Mouse (Mus musculus): ENCODE measurements at regions not wholly inside any gene's neighbourhood (a gene's known extent, or its start where the extent isn't known, plus 50 kb on each side); places are given as distances from the start of the nearest gene placed in this dataset.

GRCm38 (mm10) chr12:86594647-86595046, 83.9 kb upstream of the Vash1 start:
- Histone ChIP-seq H3K27me3 (replicated peaks) (peaks cover 73% of the 10 kb centered on the region), H3K79me2 (replicated peaks; ENCODE audit: control insufficient read depth, extremely low read depth, insufficient read depth, poor library complexity, severe bottlenecking) (no peaks in the 10 kb centered on the region), H3K4me3 (replicated peaks in 1 of 3; ENCODE audit: low read depth in 2 of 3, low read length in 2 of 3, poor library complexity in 1 of 3) (no peak overlapping the region), H3K36me3 (replicated peaks in 1 of 2; ENCODE audit: control insufficient read depth in 1 of 2, insufficient read depth in 1 of 2, low read length in 1 of 2) (no peaks in the 10 kb centered on the region), H3K4me2 (ENCODE audit: insufficient read depth, low read depth, poor library complexity, severe bottlenecking) (no peak overlapping the region), H3K27ac (ENCODE audit: insufficient read depth, low read depth) (no peak overlapping the region), H3K9me3 (replicated peaks; ENCODE audit: low read length) (no peaks in the 10 kb centered on the region), H3K9ac (ENCODE audit: insufficient read depth, low read depth) (no peak overlapping the region), H3K4me1 (ENCODE audit: control insufficient read depth in 1 of 2, insufficient read depth in 2 of 2) (no peaks in the 10 kb centered on the region)
- in situ Hi-C loops (cut with MboI; ENCODE audit: low pct_ligation_motif_present, low pct_unique_long_range_greater_than_20kb, low sequenced_read_pairs) (no loop called here), dilution Hi-C loops (cut with MboI; ENCODE audit: extremely low pct_ligation_motif_present, extremely low pct_unique_long_range_greater_than_20kb, low sequenced_read_pairs) (no loop called here)
- no peak for DNase-seq (ENCODE audit: extremely low read depth)
- TF ChIP-seq MYC (IDR thresholded peaks at IDR 0.05; ENCODE audit: low read depth, low read length) (no peak), JUND (conservative IDR thresholded peaks at IDR 0.05; ENCODE audit: low read depth, low read length) (no peak), EP300 (IDR thresholded peaks at IDR 0.05; ENCODE audit: low read length) (no peak), MAFK (IDR thresholded peaks at IDR 0.05; ENCODE audit: insufficient replicate concordance, low read length) (no peak), HCFC1 (IDR thresholded peaks at IDR 0.05; ENCODE audit: low read depth, low read length) (no peak), GABPA (IDR thresholded peaks at IDR 0.05; ENCODE audit: insufficient replicate concordance, low read depth, low read length) (no peak), PAX5 (IDR thresholded peaks at IDR 0.05; ENCODE audit: low read length) (no peak), ZKSCAN1 (IDR thresholded peaks at IDR 0.05; ENCODE audit: borderline replicate concordance, low read depth, low read length) (no peak), ELF1 (IDR thresholded peaks at IDR 0.05; ENCODE audit: low read depth, low read length) (no peak), KAT2A (IDR thresholded peaks at IDR 0.05; ENCODE audit: insufficient replicate concordance, low read length) (no peak), POLR2AphosphoS2 (IDR thresholded peaks at IDR 0.05; ENCODE audit: low read depth, low read length) (no peak), RAD21 (IDR thresholded peaks at IDR 0.05; ENCODE audit: low read depth, low read length) (no peak), MAZ (IDR thresholded peaks at IDR 0.05; ENCODE audit: low read depth, low read length) (no peak), NELFE (IDR thresholded peaks at IDR 0.05; ENCODE audit: low read depth, low read length) (no peak), ZMIZ1 (IDR thresholded peaks at IDR 0.05; ENCODE audit: low read depth, low read length) (no peak), SMC3 (IDR thresholded peaks at IDR 0.05; ENCODE audit: low read depth, low read length) (no peak), USF2 (conservative IDR thresholded peaks at IDR 0.05; ENCODE audit: low read depth, low read length) (no peak), CHD1 (IDR thresholded peaks at IDR 0.05; ENCODE audit: low read depth, low read length) (no peak), NRF1 (IDR thresholded peaks at IDR 0.05; ENCODE audit: low read depth, low read length) (no peak)

GRCm38 (mm10) chr12:86600041-86600440, 78.5 kb upstream of the Vash1 start:
- Histone ChIP-seq H3K79me2 (replicated peaks; ENCODE audit: control insufficient read depth, extremely low read depth, insufficient read depth, poor library complexity, severe bottlenecking) (no peaks in the 10 kb centered on the region), H3K9me3 (replicated peaks; ENCODE audit: low read length) (no peaks in the 10 kb centered on the region), H3K4me1 (ENCODE audit: control insufficient read depth in 1 of 2, insufficient read depth in 2 of 2) (no peaks in the 10 kb centered on the region), H3K27me3 (replicated peaks) (peaks cover 71% of the 10 kb centered on the region), H3K4me3 (replicated peaks in 1 of 3; ENCODE audit: low read depth in 2 of 3, low read length in 2 of 3, poor library complexity in 1 of 3) (no peak overlapping the region), H3K27ac (ENCODE audit: insufficient read depth, low read depth) (no peak overlapping the region), H3K4me2 (ENCODE audit: insufficient read depth, low read depth, poor library complexity, severe bottlenecking) (no peak overlapping the region), H3K36me3 (replicated peaks in 1 of 2; ENCODE audit: control insufficient read depth in 1 of 2, insufficient read depth in 1 of 2, low read length in 1 of 2) (no peaks in the 10 kb centered on the region), H3K9ac (ENCODE audit: insufficient read depth, low read depth) (no peak overlapping the region)
- in situ Hi-C loops (cut with MboI; ENCODE audit: low pct_ligation_motif_present, low pct_unique_long_range_greater_than_20kb, low sequenced_read_pairs) (loop anchor here (25.0 kb wide), 1 partner anchor 463 kb away; no protein-coding TSS in a partner anchor), dilution Hi-C loops (cut with MboI; ENCODE audit: extremely low pct_ligation_motif_present, extremely low pct_unique_long_range_greater_than_20kb, low sequenced_read_pairs) (no loop called here)
- DNase-seq (ENCODE audit: extremely low read depth): no peak
- no peak for TF ChIP-seq ELF1 (IDR thresholded peaks at IDR 0.05; ENCODE audit: low read depth, low read length)
- no peak for TF ChIP-seq MAFK (IDR thresholded peaks at IDR 0.05; ENCODE audit: insufficient replicate concordance, low read length)
- TF ChIP-seq ZMIZ1 (IDR thresholded peaks at IDR 0.05; ENCODE audit: low read depth, low read length): no peak
- no peak for TF ChIP-seq CTCF (conservative IDR thresholded peaks at IDR 0.05 in 1 of 2, IDR thresholded peaks at IDR 0.05 in 1 of 2; ENCODE audit: low read depth in 2 of 2, low read length in 2 of 2)
- no peak for TF ChIP-seq ETS1 (conservative IDR thresholded peaks at IDR 0.05; ENCODE audit: low read depth, low read length)
- TF ChIP-seq NRF1 (IDR thresholded peaks at IDR 0.05; ENCODE audit: low read depth, low read length): no peak
- no peak for TF ChIP-seq TBP (conservative IDR thresholded peaks at IDR 0.05; ENCODE audit: low read depth, low read length)
- no peak for TF ChIP-seq USF2 (conservative IDR thresholded peaks at IDR 0.05; ENCODE audit: low read depth, low read length)
- no peak for TF ChIP-seq USF1 (IDR thresholded peaks at IDR 0.05; ENCODE audit: low read depth, low read length)
- no peak for TF ChIP-seq CHD1 (IDR thresholded peaks at IDR 0.05; ENCODE audit: low read depth, low read length)
- no peak for TF ChIP-seq EP300 (IDR thresholded peaks at IDR 0.05; ENCODE audit: low read length)
- no peak for TF ChIP-seq NELFE (IDR thresholded peaks at IDR 0.05; ENCODE audit: low read depth, low read length)
- no peak for TF ChIP-seq MAX (IDR thresholded peaks at IDR 0.05; ENCODE audit: low read length)
- TF ChIP-seq IRF4 (IDR thresholded peaks at IDR 0.05; ENCODE audit: low read depth, low read length): no peak
- no peak for TF ChIP-seq KAT2A (IDR thresholded peaks at IDR 0.05; ENCODE audit: insufficient replicate concordance, low read length)
- TF ChIP-seq MEF2A (IDR thresholded peaks at IDR 0.05; ENCODE audit: borderline replicate concordance, low read depth, low read length): no peak
- no peak for TF ChIP-seq UBTF (IDR thresholded peaks at IDR 0.05; ENCODE audit: low read depth, low read length)
